Mouse (Mus musculus) neural tube, postnatal 0 days (tissue): ENCODE data around the gene Coro2a. TPM values are rescaled to one million over a fixed set of nuclear protein-coding genes. Genes with fewer than 3 reads are reported as not detected.

ENCODE experiments used
- polyA plus RNA-seq: library from polyadenylated mRNA; unstranded; fragments of >200 nt; fragmentation: Nextera tagmentation; extraction: Ambion mirVana; gene quantifications from 2 replicates; pipeline ENCODE4 v1.2.1, GENCODE M21; 2015

The Coro2a gene
- 8.5 and 9.1 TPM in 2 replicates for polyA plus RNA-seq

DNA sequence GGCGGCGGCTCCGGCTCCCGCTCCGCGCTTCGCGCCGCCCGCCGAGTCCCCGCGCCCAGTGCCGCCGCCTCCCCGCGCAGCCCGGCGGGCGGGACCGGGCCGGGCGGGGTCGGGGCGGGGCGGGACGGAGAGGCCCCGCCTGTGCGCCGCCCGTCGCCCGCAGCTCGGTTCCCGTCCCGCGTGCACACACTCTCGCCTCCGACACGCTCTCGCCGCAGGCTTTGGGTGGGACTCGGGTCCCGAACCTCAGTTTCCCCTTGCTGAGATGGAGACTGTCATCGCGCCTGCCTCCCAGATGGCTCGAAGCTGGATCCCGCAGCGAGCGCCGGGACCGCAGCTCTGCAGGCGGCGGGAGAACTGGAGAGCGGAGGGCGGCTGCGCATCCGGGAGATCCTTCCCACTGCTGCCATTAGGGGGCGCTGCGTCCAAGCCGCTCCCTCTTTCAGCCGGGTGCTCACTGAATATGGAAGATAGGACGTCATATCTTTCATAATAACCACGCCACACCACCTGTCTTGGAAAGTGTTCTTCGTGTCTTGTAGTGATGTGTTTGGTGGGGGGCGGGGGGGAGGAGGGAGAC is at the start of gene Coro2a:
Coro2a (minus strand) TSS at position 359 of the 580 bp plus-strand sequence.

GRCm38 (mm10) chr4:46650086-46650753 is 48.2 kb upstream of the Coro2a start, which contains the start of gene Tbc1d2:
Gene Tbc1d2, minus strand, starts transcription at chr4:46650209.

DNA sequence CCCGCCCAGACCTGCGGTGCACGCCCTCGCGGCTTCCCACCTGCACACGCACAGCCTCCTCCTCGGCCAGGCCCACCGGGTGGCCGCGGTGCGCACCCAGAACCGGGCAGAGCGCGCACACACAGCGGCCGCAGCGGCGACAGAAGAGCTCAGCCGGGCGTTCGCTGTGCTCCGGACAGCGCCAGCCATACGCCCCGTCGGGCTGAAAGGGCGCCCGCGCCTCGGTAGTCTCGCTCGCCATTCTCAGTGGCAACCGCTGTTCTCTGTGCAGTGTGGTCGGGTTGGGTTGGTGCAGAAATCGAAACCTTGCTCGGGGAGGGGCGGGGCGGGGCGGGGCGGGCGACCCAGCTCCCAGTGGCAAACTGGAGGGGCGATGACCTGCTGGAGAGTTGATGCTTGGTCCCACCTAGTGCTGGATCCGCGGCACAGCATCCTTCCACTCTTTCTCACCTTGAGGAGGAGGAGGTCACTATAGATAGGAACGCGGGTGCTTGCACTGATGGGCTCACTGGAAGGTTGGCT is 66.1 kb downstream of the Coro2a start, which contains the start of gene Trim14:
Trim14 (minus strand) TSS at position 302 of the 522 bp plus-strand sequence.

DNA sequence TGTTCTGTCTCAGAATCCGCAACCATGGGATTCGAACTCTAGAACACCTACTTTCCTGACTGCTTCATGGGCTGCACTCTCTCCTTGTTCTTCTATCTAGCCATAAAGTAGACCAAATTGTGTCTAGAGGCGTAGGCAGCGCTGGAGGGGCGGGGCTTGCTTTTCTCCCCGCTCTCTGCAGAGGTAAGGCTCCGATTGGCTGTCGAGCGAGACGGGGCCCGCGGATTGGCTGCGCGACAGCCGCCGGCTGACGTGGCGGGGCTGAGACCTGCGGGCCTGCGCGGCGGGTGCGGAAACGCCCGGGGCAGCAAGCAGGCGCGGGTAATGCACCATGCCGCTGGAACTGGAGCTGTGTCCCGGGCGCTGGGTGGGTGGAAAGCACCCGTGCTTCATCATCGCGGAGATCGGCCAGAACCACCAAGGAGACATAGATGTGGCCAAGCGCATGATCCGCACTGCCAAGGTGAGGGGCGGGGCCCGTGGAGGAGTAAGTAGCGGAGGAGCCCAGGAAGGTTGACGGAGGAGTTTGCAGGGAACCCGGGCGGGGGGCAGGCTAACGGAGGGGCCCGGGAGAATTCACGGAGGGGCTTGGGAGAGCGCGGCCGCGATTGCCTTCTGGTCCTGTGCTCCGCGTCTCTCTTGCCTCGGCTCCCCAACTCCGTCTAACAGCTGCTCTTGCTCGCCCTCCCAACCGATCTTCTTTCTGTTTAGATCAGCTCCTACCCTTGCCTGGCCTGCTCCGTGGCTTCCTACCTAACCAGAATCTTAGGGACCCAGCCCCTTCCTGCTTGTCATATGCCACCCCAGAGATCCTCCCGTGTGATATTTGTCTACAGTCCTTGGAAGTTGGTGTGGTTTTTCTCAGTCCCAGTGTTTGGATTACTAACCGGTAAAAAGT is 112.7 kb downstream of the Coro2a start, which contains the start of gene Nans:
Nans (plus strand) TSS at position 221 of the 898 bp plus-strand sequence.

Other genes starting within 250 kb of the Coro2a start
- gene Trmo, start 212.8 kb downstream of the Coro2a start, polyA plus RNA-seq, result 6.9 and 7.5 TPM in 2 replicates
- not detected in 2 replicates for gene Hemgn, start 188.7 kb downstream of the Coro2a start, polyA plus RNA-seq
- gene Anp32b, start 151.3 kb downstream of the Coro2a start, polyA plus RNA-seq, result 61.6 and 68.4 TPM in 2 replicates
- gene Nans, start 113.0 kb downstream of the Coro2a start, polyA plus RNA-seq, result 55.9 and 60.8 TPM in 2 replicates
- 2.2 and 2.4 TPM in 2 replicates for gene Trim14, start 66.1 kb downstream of the Coro2a start, polyA plus RNA-seq
- 0.70 and 0.85 TPM in 2 replicates for gene Tbc1d2, start 48.0 kb upstream of the Coro2a start, polyA plus RNA-seq